Mouse (Mus musculus): Measurements from ENCODE around the gene Qsox2.
A peak's percentile ranks its signal among the peaks of the same experiment; 100 is the strongest.

The Qsox2 gene

GRCm38 (mm10) chr2:26225242-26225641, 12.1 kb downstream of the Qsox2 start:
- DNase-seq (ENCODE audit: low spot score in 2 of 2) = no peak

- no peak for DNase-seq (ENCODE audit: low spot score in 2 of 2)
Measured at GRCm38 (mm10) chr2:26223961-26224360, 13.4 kb downstream of the Qsox2 start.

GRCm38 (mm10) chr2:26214526-26214925, 22.8 kb downstream of the Qsox2 start:
- peak in 1 of 2 experiments; percentile 35 for DNase-seq (ENCODE audit: low spot score in 2 of 2)

GRCm38 (mm10) chr2:26209566-26209965, 27.8 kb downstream of the Qsox2 start:
- no peak for DNase-seq (ENCODE audit: low spot score in 2 of 2)

- peak; percentile 54 to 63 for DNase-seq (ENCODE audit: low spot score in 2 of 2)
Measured at GRCm38 (mm10) chr2:26208126-26208789, 29.1 kb downstream of the Qsox2 start, which contains the start of gene Lhx3. Gene Lhx3, minus strand, starts transcription at chr2:26208289.

GRCm38 (mm10) chr2:26207559-26207958, 29.8 kb downstream of the Qsox2 start:
- no peak for DNase-seq (ENCODE audit: low spot score in 2 of 2)

- DNase-seq (ENCODE audit: low spot score in 2 of 2) = no peak
Measured at GRCm38 (mm10) chr2:26205761-26206160, 31.6 kb downstream of the Qsox2 start.

GRCm38 (mm10) chr2:26205126-26205525, 32.2 kb downstream of the Qsox2 start:
- DNase-seq (ENCODE audit: low spot score in 2 of 2) = no peak

- no peak for DNase-seq (ENCODE audit: low spot score in 2 of 2)
Measured at GRCm38 (mm10) chr2:26202849-26203475, 34.4 kb downstream of the Qsox2 start.

GRCm38 (mm10) chr2:26201926-26202848, 35.1 kb downstream of the Qsox2 start:
- DNase-seq (ENCODE audit: low spot score in 2 of 2) = no peak

GRCm38 (mm10) chr2:26198488-26198887, 38.8 kb downstream of the Qsox2 start:
- DNase-seq (ENCODE audit: low spot score in 2 of 2) = no peak

GRCm38 (mm10) chr2:26194552-26195339, 42.6 kb downstream of the Qsox2 start:
- DNase-seq (ENCODE audit: low spot score in 2 of 2) = no peak

GRCm38 (mm10) chr2:26188517-26188916, 48.8 kb downstream of the Qsox2 start:
- no peak for DNase-seq (ENCODE audit: low spot score in 2 of 2)

- DNase-seq (ENCODE audit: low spot score in 2 of 2) = no peak
Measured at GRCm38 (mm10) chr2:26184352-26184751, 53.0 kb downstream of the Qsox2 start.

- peak in 1 of 2 experiments; percentile 22 for DNase-seq (ENCODE audit: low spot score in 2 of 2)
Measured at GRCm38 (mm10) chr2:26182646-26183045, 54.7 kb downstream of the Qsox2 start.

GRCm38 (mm10) chr2:26177189-26177588, 60.1 kb downstream of the Qsox2 start:
- DNase-seq (ENCODE audit: low spot score in 2 of 2) = no peak

GRCm38 (mm10) chr2:26176731-26177130, 60.6 kb downstream of the Qsox2 start:
- DNase-seq (ENCODE audit: low spot score in 2 of 2) = no peak

GRCm38 (mm10) chr2:26175191-26175590, 62.1 kb downstream of the Qsox2 start:
- no peak for DNase-seq (ENCODE audit: low spot score in 2 of 2)

- DNase-seq (ENCODE audit: low spot score in 2 of 2) = no peak
Measured at GRCm38 (mm10) chr2:26172166-26172565, 65.2 kb downstream of the Qsox2 start.

GRCm38 (mm10) chr2:26170376-26170775, 66.9 kb downstream of the Qsox2 start:
- DNase-seq (ENCODE audit: low spot score in 2 of 2) = no peak

- DNase-seq (ENCODE audit: low spot score in 2 of 2) = no peak
Measured at GRCm38 (mm10) chr2:26168843-26169579, 68.3 kb downstream of the Qsox2 start.
